Mouse (Mus musculus): ENCODE measurements around the gene Lao1. TPM values are rescaled to one million over a fixed set of nuclear protein-coding genes. Genes with fewer than 3 reads are reported as not detected.

Lao1 gene
- total and polyA plus RNA-seq, 2 experiments from 2014 or later, result not detected

DNA sequence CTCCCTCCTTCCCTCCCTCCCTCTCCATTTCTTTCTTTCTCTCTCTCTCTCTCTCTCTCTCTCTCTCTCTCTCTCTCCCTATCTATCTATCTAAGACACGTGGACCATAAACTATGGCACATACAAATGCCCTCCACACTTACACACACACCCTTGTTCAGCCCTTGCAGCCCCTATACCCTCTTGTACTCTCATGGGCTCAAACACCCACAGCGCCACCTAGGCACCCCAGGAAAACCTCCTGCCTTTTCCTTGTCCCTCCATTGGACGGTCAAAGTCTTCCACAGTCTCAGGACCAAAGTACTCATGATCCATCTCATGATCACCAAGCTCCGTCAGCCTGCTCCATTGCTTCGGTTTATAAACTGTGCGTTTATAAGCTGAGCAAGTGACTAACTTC is 54.2 kb downstream of the Lao1 start:
- Histone ChIP-seq H3K9ac (replicated peaks; ENCODE audit: low read depth, low read length) (no peak overlapping the region), H3K36me3 (replicated peaks; ENCODE audit: control insufficient read depth, insufficient read depth, low read length) (no peaks in the 10 kb centered on the region), H3K4me1 (ENCODE audit: control insufficient read depth, insufficient read depth) (peaks cover 13% of the 10 kb centered on the region), H3K4me3 (ENCODE audit: low read depth, low read length) (no peak overlapping the region), H3K4me2 (ENCODE audit: low read depth, low read length) (no peak overlapping the region), H3K9me3 (replicated peaks; ENCODE audit: control insufficient read depth, low read length) (no peaks in the 10 kb centered on the region), H3K27me3 (ENCODE audit: control insufficient read depth, insufficient read depth, low read length) (no peaks in the 10 kb centered on the region), H3K27ac (ENCODE audit: low read depth) (no peak overlapping the region)
- DNase-seq (ENCODE audit: low spot score) (no peak), ATAC-seq (ENCODE audit: insufficient read depth, low read depth) (no peak)
- TF ChIP-seq CTCF (IDR thresholded peaks at IDR 0.05; ENCODE audit: low read depth), result peak; percentile 24
- TF ChIP-seq EP300 (IDR thresholded peaks at IDR 0.05; ENCODE audit: low read depth), result no peak
- WGBS, result 67% methylated on average over 6 of the region's 6 CpGs

DNA sequence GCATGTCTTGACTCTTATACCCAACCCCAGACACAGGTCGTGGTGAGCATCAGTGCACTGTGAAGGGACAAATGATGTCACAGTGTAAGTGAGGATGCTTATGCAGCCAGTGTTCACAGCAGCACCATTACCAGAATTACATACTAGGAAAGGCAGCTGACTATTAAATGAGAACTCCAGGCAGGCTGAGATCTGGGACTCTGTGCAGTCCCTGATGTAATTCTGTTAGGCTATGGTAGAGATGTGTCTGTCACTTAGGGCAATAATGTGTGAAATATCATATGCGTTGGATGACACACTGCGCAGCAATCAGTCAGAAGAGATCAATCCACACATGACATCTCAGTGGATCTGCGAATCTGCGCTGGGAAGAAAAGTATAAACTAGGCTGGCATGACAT is 55.7 kb downstream of the Lao1 start:
- Histone ChIP-seq H3K4me3 (ENCODE audit: low read depth, low read length) (no peak overlapping the region), H3K36me3 (replicated peaks; ENCODE audit: control insufficient read depth, insufficient read depth, low read length) (no peaks in the 10 kb centered on the region), H3K27me3 (ENCODE audit: control insufficient read depth, insufficient read depth, low read length) (no peaks in the 10 kb centered on the region), H3K9me3 (replicated peaks; ENCODE audit: control insufficient read depth, low read length) (no peaks in the 10 kb centered on the region), H3K27ac (ENCODE audit: low read depth) (no peak overlapping the region), H3K9ac (replicated peaks; ENCODE audit: low read depth, low read length) (no peak overlapping the region), H3K4me1 (ENCODE audit: control insufficient read depth, insufficient read depth) (peaks cover 27% of the 10 kb centered on the region), H3K4me2 (ENCODE audit: low read depth, low read length) (no peak overlapping the region)
- no peak for ATAC-seq (ENCODE audit: insufficient read depth, low read depth)
- DNase-seq (ENCODE audit: low spot score), result no peak
- 80% methylated on average over 5 of the region's 5 CpGs for WGBS
- TF ChIP-seq EP300 (IDR thresholded peaks at IDR 0.05; ENCODE audit: low read depth) (no peak), CTCF (IDR thresholded peaks at IDR 0.05; ENCODE audit: low read depth) (no peak)

Other genes with a start within 250 kb of the Lao1 start
- not detected in 2 replicates for gene Olfr1340, start 241.4 kb upstream of the Lao1 start, total RNA-seq (2014; rRNA removed; ENCODE audit: low replicate concordance)
- not detected in 2 replicates for gene Olfr1340, start 241.4 kb upstream of the Lao1 start, polyA plus RNA-seq (2015; fragmentation: Nextera tagmentation; extraction: Ambion mirVana)
- gene Olfr1339, start 229.4 kb upstream of the Lao1 start, total RNA-seq (2014; rRNA removed; ENCODE audit: low replicate concordance), result not detected in 2 replicates
- gene Olfr1339, start 229.4 kb upstream of the Lao1 start, polyA plus RNA-seq (2015; fragmentation: Nextera tagmentation; extraction: Ambion mirVana), result not detected in 2 replicates
- not detected in 2 replicates for gene Olfr1338, start 202.8 kb upstream of the Lao1 start, total RNA-seq (2014; rRNA removed; ENCODE audit: low replicate concordance)
- not detected in 2 replicates for gene Olfr1338, start 202.8 kb upstream of the Lao1 start, polyA plus RNA-seq (2015; fragmentation: Nextera tagmentation; extraction: Ambion mirVana)
- gene Olfr1337, start 179.0 kb upstream of the Lao1 start, total RNA-seq (2014; rRNA removed; ENCODE audit: low replicate concordance), result not detected in 2 replicates
- gene Olfr1337, start 179.0 kb upstream of the Lao1 start, polyA plus RNA-seq (2015; fragmentation: Nextera tagmentation; extraction: Ambion mirVana), result not detected in 2 replicates
- not detected in 2 replicates for gene Olfr1335, start 151.6 kb upstream of the Lao1 start, total RNA-seq (2014; rRNA removed; ENCODE audit: low replicate concordance)
- not detected in 2 replicates for gene Olfr1335, start 151.6 kb upstream of the Lao1 start, polyA plus RNA-seq (2015; fragmentation: Nextera tagmentation; extraction: Ambion mirVana)
- not detected in 2 replicates for gene Olfr1333, start 125.3 kb upstream of the Lao1 start, total RNA-seq (2014; rRNA removed; ENCODE audit: low replicate concordance)
- gene Olfr1333, start 125.3 kb upstream of the Lao1 start, polyA plus RNA-seq (2015; fragmentation: Nextera tagmentation; extraction: Ambion mirVana), result not detected in 2 replicates
- not detected in 2 replicates for gene Olfr1331, start 96.9 kb upstream of the Lao1 start, total RNA-seq (2014; rRNA removed; ENCODE audit: low replicate concordance)
- gene Olfr1331, start 96.9 kb upstream of the Lao1 start, polyA plus RNA-seq (2015; fragmentation: Nextera tagmentation; extraction: Ambion mirVana), result not detected in 2 replicates
- gene Olfr1330, start 73.0 kb upstream of the Lao1 start, total RNA-seq (2014; rRNA removed; ENCODE audit: low replicate concordance), result not detected in 2 replicates
- 0.14 and 0.22 TPM in 2 replicates for gene Olfr1330, start 73.0 kb upstream of the Lao1 start, polyA plus RNA-seq (2015; fragmentation: Nextera tagmentation; extraction: Ambion mirVana)
- not detected in 2 replicates for gene Olfr1329, start 44.1 kb upstream of the Lao1 start, total RNA-seq (2014; rRNA removed; ENCODE audit: low replicate concordance)
- gene Olfr1329, start 44.1 kb upstream of the Lao1 start, polyA plus RNA-seq (2015; fragmentation: Nextera tagmentation; extraction: Ambion mirVana), result not detected in 2 replicates
- gene Olfr1328, start 23.0 kb upstream of the Lao1 start, total RNA-seq (2014; rRNA removed; ENCODE audit: low replicate concordance), result not detected in 2 replicates
- gene Olfr1328, start 23.0 kb upstream of the Lao1 start, polyA plus RNA-seq (2015; fragmentation: Nextera tagmentation; extraction: Ambion mirVana), result not detected in 2 replicates
- 93.0 and 120 TPM in 2 replicates for gene Slc2a1, start 147.1 kb downstream of the Lao1 start, total RNA-seq (2014; rRNA removed; ENCODE audit: low replicate concordance)
- gene Slc2a1, start 147.1 kb downstream of the Lao1 start, polyA plus RNA-seq (2015; fragmentation: Nextera tagmentation; extraction: Ambion mirVana), result 19.0 and 19.7 TPM in 2 replicates
- 12.9 and 14.3 TPM in 2 replicates for gene Zfp691, start 212.6 kb downstream of the Lao1 start, total RNA-seq (2014; rRNA removed; ENCODE audit: low replicate concordance)
- 13.7 and 13.8 TPM in 2 replicates for gene Zfp691, start 212.6 kb downstream of the Lao1 start, polyA plus RNA-seq (2015; fragmentation: Nextera tagmentation; extraction: Ambion mirVana)
- gene Ermap, start 228.4 kb downstream of the Lao1 start, total RNA-seq (2014; rRNA removed; ENCODE audit: low replicate concordance), result 0.15 TPM in 1 of 2 replicates, not detected in the other
- 0.51 and 0.57 TPM in 2 replicates for gene Ermap, start 228.4 kb downstream of the Lao1 start, polyA plus RNA-seq (2015; fragmentation: Nextera tagmentation; extraction: Ambion mirVana)
- 33.2 and 49.1 TPM in 2 replicates for gene Svbp, start 233.7 kb downstream of the Lao1 start, total RNA-seq (2014; rRNA removed; ENCODE audit: low replicate concordance)
- gene Svbp, start 233.7 kb downstream of the Lao1 start, polyA plus RNA-seq (2015; fragmentation: Nextera tagmentation; extraction: Ambion mirVana), result 126 and 129 TPM in 2 replicates

Data from heart, postnatal 0 days (tissue).